Mouse (Mus musculus): ENCODE measurements around the gene Rpl9. TPM values are rescaled to one million over a fixed set of nuclear protein-coding genes. Genes with fewer than 3 reads are reported as not detected.

Rpl9 gene
- polyA plus RNA-seq, 1 experiment from 2014 or later = 1,215 TPM

DNA sequence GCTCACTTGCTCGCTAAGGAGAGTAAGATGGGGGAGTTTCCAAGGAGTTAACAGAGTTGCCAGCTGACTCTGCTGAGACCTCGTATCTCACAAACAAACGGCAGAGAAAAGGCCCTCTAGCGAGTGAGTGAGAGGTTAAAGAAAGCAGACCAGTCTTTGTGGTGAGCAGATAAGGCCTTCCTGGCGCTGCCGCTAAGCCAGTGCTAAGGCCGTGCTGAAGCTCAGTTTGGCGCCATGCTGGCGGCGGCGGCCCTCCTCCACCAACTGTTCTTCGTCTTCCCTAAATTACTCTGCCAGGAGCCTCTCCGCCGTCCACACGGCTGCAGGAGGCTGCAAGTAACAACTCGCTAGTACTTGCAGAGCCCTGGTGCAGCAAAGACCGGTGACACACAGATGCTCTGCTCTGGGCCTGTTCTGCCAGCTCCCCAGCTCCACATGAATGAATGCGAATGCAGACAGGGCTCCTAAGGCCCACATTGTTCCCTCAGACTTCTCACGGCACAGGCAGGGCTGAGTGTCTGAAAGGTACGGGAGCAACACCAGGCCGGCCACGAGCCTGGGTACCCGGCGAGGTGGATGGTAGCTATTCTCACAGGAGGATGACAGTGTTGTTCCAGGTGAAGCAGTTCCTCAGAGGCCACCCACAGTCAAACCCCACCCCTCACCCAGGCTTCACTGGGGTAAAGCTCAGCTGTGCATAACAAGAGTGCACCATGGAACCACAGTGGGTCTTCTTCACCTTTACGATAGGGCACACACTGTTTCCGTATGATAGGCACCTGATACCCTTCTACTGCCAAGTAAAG is 24.6 kb upstream of the Rpl9 start:
- 23% methylated on average over 26 of the region's 26 CpGs for WGBS
- peak; percentile 38 for TF ChIP-seq CTCF (IDR thresholded peaks at IDR 0.05; ENCODE audit: low read depth)
- H3K27me3 ChIP-seq (ENCODE audit: insufficient read depth, low read length) = no peaks in the 10 kb centered on the region
- peaks cover 29% of the 10 kb centered on the region for H3K36me3 ChIP-seq (ENCODE audit: insufficient read depth, low read length)
- ATAC-seq (replicated peaks; ENCODE audit: low FRiP score, low read depth) (0 out of 2 replicates have a peak, but pooled peaks have one; percentile 16), DNase-seq (ENCODE audit: low spot score) (peak; percentile 83)
- H3K9ac ChIP-seq (ENCODE audit: low read depth, low read length) = peak overlapping the region; percentile 48; the same call in 1 of the 2 replicates
- no peak overlapping the region for H3K4me3 ChIP-seq (replicated peaks; ENCODE audit: low read depth, low read length)
- peaks cover 8% of the 10 kb centered on the region; the same call in 1 of the 2 replicates for H3K4me1 ChIP-seq (replicated peaks; ENCODE audit: insufficient read depth, low read length)
- peak overlapping the region; percentile 76 for H3K27ac ChIP-seq
- no peaks in the 10 kb centered on the region for H3K9me3 ChIP-seq (replicated peaks; ENCODE audit: low read length)
- peak overlapping the region; percentile 8; the same call in 1 of the 2 replicates for H3K4me2 ChIP-seq (ENCODE audit: low read length)

GRCm38 (mm10) chr5:65407989-65408388 is 16.7 kb upstream of the Rpl9 start:
- H3K27ac ChIP-seq = no peak overlapping the region
- WGBS = 69% methylated on average over 12 of the region's 12 CpGs
- no peak for ATAC-seq (replicated peaks; ENCODE audit: low FRiP score, low read depth)
- TF ChIP-seq CTCF (IDR thresholded peaks at IDR 0.05; ENCODE audit: low read depth) = no peak
- no peak overlapping the region for H3K4me2 ChIP-seq (ENCODE audit: low read length)
- H3K9ac ChIP-seq (ENCODE audit: low read depth, low read length) = no peak overlapping the region
- no peak for DNase-seq (ENCODE audit: low spot score)
- H3K9me3 ChIP-seq (replicated peaks; ENCODE audit: low read length) = no peaks in the 10 kb centered on the region
- H3K27me3 ChIP-seq (ENCODE audit: insufficient read depth, low read length) = no peaks in the 10 kb centered on the region
- no peaks in the 10 kb centered on the region for H3K4me1 ChIP-seq (replicated peaks; ENCODE audit: insufficient read depth, low read length)
- H3K36me3 ChIP-seq (ENCODE audit: insufficient read depth, low read length) = peaks cover 34% of the 10 kb centered on the region
- H3K4me3 ChIP-seq (replicated peaks; ENCODE audit: low read depth, low read length) = no peak overlapping the region

GRCm38 (mm10) chr5:65401251-65401994 is 10.2 kb upstream of the Rpl9 start:
- no peaks in the 10 kb centered on the region for H3K9me3 ChIP-seq (replicated peaks; ENCODE audit: low read length)
- H3K4me2 ChIP-seq (ENCODE audit: low read length) = no peak overlapping the region
- WGBS = 24% methylated on average over 2 of the region's 2 CpGs
- DNase-seq (ENCODE audit: low spot score) (peak; percentile 91), ATAC-seq (replicated peaks; ENCODE audit: low FRiP score, low read depth) (peak; percentile 71; the same call in 1 of the 2 replicates)
- peaks cover 42% of the 10 kb centered on the region for H3K36me3 ChIP-seq (ENCODE audit: insufficient read depth, low read length)
- no peak overlapping the region for H3K27ac ChIP-seq
- H3K4me1 ChIP-seq (replicated peaks; ENCODE audit: insufficient read depth, low read length) = no peaks in the 10 kb centered on the region
- peak; percentile 99 for TF ChIP-seq CTCF (IDR thresholded peaks at IDR 0.05; ENCODE audit: low read depth)
- H3K4me3 ChIP-seq (replicated peaks; ENCODE audit: low read depth, low read length) = no peak overlapping the region
- H3K9ac ChIP-seq (ENCODE audit: low read depth, low read length) = no peak overlapping the region
- H3K27me3 ChIP-seq (ENCODE audit: insufficient read depth, low read length) = no peaks in the 10 kb centered on the region

DNA sequence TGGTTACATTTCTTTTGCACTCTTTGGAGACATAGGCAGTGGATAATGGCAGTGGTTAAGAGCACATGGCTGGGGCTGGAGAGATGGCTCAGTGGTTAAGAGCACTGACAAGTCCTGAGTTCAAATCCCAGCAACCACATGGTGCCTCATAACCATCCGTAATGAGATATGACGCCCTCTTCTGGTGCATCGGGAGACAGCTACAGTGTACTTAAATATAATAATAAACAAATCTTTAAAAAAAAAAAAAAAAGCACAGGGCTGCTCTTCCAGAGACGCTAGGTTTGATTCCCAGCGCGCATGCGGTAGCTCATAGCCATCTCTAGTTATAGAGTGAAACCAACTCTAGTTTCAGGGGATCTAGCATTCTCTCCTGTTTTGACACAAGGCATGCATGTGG is 3.2 kb upstream of the Rpl9 start:
- peaks cover 21% of the 10 kb centered on the region; the same call in 1 of the 2 replicates for H3K36me3 ChIP-seq (ENCODE audit: insufficient read depth, low read length)
- DNase-seq (ENCODE audit: low spot score) = no peak
- no peak overlapping the region for H3K4me3 ChIP-seq (replicated peaks; ENCODE audit: low read depth, low read length)
- ATAC-seq (replicated peaks; ENCODE audit: low FRiP score, low read depth) = no peak
- no peak overlapping the region for H3K4me2 ChIP-seq (ENCODE audit: low read length)
- H3K27ac ChIP-seq = no peak overlapping the region
- 94% methylated on average over 7 of the region's 7 CpGs for WGBS
- H3K9ac ChIP-seq (ENCODE audit: low read depth, low read length) = no peak overlapping the region
- TF ChIP-seq CTCF (IDR thresholded peaks at IDR 0.05; ENCODE audit: low read depth) = peak; percentile 19; the same call in 1 of the 2 replicates
- peaks cover 8% of the 10 kb centered on the region for H3K4me1 ChIP-seq (replicated peaks; ENCODE audit: insufficient read depth, low read length)
- no peaks in the 10 kb centered on the region for H3K9me3 ChIP-seq (replicated peaks; ENCODE audit: low read length)
- H3K27me3 ChIP-seq (ENCODE audit: insufficient read depth, low read length) = no peaks in the 10 kb centered on the region

- H3K9ac ChIP-seq (ENCODE audit: low read depth, low read length) = peak overlapping the region; percentile 99
- H3K9me3 ChIP-seq (replicated peaks; ENCODE audit: low read length) = no peaks in the 10 kb centered on the region
- H3K4me1 ChIP-seq (replicated peaks; ENCODE audit: insufficient read depth, low read length) = peaks cover 8% of the 10 kb centered on the region
- peak; percentile 71 for ATAC-seq (replicated peaks; ENCODE audit: low FRiP score, low read depth)
- no peak for TF ChIP-seq CTCF (IDR thresholded peaks at IDR 0.05; ENCODE audit: low read depth)
- peak overlapping the region; percentile 97 for H3K4me3 ChIP-seq (replicated peaks; ENCODE audit: low read depth, low read length)
- no peaks in the 10 kb centered on the region for H3K27me3 ChIP-seq (ENCODE audit: insufficient read depth, low read length)
- DNase-seq (ENCODE audit: low spot score) = peak; percentile 78
- peak overlapping the region; percentile 62 for H3K4me2 ChIP-seq (ENCODE audit: low read length)
- 2% methylated on average over 12 of the region's 12 CpGs for WGBS
- H3K27ac ChIP-seq = peak overlapping the region; percentile 92
- H3K36me3 ChIP-seq (ENCODE audit: insufficient read depth, low read length) = peaks cover 38% of the 10 kb centered on the region
These were observed 509 bp upstream of the Rpl9 start for GRCm38 (mm10) chr5:65391753-65392152.
